Mouse (Mus musculus) layer of hippocampus, adult 8-10 months (tissue): ENCODE measurements at regions not wholly inside any gene's neighbourhood (a gene's known extent, or its start where the extent isn't known, plus 50 kb on each side); places are given as distances from the start of the nearest gene placed in this dataset.

Experiments used
- DNase-seq, 2 experiments: peaks; one replicate each; pipeline ENCODE4 v3.0.0; 2022; ENCODE audit warnings: low spot score in 2 of 2

DNA sequence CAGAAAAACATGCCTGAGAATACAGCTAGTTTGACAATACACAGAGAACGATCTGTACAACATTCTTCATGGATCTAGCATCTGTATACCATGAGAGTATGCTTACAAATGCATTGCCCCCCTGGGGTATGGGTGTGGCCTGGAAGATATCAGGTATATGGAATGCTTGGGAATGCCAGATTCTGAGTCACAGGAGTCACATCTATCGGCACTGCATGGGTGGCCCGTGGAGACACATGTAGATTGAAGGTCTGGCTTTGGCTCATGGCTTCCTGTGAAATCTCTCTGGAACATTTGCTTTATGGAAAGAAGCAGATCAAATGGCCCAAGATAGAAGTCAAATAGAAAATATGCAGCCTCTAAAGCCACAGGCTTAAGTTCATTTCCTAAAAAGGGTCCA lies 59.6 kb downstream of the Kcne4 start:
- DNase-seq = no peak

GRCm38 (mm10) chr1:78879246-78879645 lies 62.7 kb downstream of the Kcne4 start:
- no peak for DNase-seq

DNA sequence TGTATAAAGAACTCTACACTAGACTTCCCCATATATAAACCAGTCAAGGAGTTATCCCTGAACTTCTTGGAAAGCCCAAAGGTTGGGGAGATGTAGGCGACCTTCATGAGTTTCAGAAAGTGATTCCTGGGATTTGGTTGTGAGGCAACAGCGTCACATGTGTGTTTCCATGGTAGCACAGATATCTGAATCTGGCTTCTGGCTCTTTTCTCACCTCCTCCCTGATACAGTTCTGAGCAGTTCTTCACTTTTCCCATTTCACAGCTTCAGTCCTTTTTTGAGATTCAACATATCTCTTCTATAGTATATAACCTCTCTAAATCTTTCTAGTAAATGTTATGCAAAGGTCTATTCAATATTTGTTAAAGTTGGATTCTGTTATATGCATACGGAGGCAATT lies 65.9 kb downstream of the Kcne4 start:
- no peak for DNase-seq

DNA sequence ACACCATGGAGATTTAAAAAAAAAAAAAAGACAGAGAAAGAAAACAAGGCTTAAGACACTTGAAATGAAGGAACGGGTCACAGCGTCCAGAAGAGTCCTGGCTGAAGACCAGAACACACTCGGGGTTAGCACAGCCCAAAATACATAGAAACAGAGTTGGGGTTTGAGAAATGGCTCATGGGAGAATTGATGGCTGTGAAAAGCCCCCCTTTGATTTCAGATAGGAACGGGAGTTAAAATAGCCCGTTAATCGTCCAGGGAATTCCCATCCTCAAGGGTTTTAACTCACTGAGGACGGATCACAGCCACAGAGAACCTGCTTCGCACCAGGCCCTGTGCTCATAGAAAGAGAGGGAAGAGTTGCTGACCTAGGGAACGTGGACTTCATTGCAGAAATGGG lies 72.7 kb downstream of the Kcne4 start:
- no peak for DNase-seq

DNA sequence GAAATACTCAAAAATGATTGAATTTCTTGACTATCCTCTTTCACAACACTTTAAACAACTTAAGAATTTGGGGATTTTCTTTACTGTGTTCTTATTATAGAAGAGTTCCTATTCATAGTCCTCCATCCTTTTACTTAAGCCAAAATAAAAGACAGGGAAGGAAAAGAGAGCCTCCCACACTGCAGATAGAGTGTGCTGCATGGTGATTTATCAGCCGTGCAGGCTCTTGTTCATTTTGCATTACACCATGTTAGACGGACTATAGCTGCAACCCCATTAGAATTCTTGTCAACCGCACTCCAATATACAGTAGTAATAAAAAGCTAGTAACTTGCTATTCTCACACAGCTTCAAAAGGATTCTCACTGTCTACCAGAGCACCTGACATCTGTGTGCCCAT lies 74.8 kb downstream of the Kcne4 start:
- DNase-seq = no peak

GRCm38 (mm10) chr1:78894301-78894700 lies 77.7 kb downstream of the Kcne4 start:
- no peak for DNase-seq

- no peak for DNase-seq
These were observed 78.6 kb downstream of the Kcne4 start for GRCm38 (mm10) chr1:78895112-78895511.

DNA sequence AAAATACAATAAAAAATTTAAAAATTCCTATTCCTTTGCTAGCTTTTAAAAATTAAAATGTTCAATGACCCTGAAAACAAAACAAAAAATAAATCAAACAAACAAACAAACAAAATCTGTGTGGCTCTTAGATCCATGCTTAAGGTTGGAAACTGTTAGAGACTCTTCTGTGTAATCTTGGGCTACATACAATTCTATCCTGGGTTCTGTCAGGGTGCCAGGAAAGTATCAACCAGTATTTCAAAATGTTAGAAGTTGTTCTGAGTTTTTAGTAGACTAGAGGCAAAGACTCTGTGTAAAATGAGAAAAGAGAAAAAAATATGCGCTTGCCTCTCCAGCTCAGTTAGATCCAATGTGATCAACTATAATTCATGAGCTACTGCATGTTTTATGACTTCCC lies 91.0 kb downstream of the Kcne4 start:
- DNase-seq = no peak

DNA sequence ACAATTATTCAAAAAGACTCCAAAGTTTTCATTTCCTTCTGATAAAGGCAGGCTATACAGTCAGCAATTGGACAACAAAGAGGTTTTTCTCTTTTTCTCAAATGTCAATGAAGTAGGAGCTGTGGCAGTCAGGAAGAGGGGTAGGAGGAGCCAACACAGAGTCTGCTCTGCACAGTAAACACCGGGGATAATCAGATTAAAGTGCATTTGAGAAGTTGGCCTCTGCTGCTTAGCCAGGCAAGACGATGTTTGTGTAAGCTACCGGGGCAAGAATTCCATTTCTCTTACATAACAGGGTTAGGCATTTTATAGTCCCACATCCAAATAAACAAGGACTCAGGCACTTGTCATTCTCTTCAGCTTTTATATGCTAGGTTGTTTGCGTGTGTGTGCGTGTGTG lies 91.4 kb downstream of the Kcne4 start:
- DNase-seq = no peak

- DNase-seq = no peak
These were observed 97.2 kb downstream of the Kcne4 start for GRCm38 (mm10) chr1:78913791-78914190.

GRCm38 (mm10) chr1:78919863-78920262 lies 103.3 kb downstream of the Kcne4 start:
- DNase-seq = no peak

- DNase-seq = no peak
These were observed 113.4 kb downstream of the Kcne4 start for GRCm38 (mm10) chr1:78929975-78930374.

- DNase-seq = no peak
These were observed 123.3 kb downstream of the Kcne4 start for GRCm38 (mm10) chr1:78939871-78940270.

GRCm38 (mm10) chr1:78945588-78945987 lies 129.0 kb downstream of the Kcne4 start:
- no peak for DNase-seq

DNA sequence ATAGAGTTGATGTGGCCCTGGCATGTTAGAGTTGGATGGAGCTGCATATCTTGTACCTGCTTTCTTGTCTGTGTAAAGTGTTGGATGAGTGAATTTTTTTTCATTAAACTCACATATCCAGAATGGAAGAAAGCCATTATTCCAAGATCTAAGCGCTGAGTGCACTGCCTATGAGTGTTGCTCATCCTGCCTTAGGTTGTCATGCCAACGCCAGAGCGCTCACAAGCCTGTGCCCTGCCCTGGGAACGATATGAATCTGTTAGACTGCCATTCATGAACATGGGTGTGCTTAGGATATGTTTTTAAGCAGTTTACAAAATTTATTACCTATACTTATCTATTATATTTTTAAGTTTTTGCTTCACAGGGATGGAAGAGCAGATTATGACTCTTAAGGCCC lies 163.5 kb downstream of the Kcne4 start:
- peak; percentile 22 to 30 for DNase-seq
